Mouse (Mus musculus) intestine, postnatal 0 days (tissue): ENCODE data around the gene Ppp1r36. TPM values are rescaled to one million over a fixed set of nuclear protein-coding genes. Genes with fewer than 3 reads are reported as not detected.

Experiments used
- ATAC-seq: fragments of 200-750 bp; cut with Nextera tagmentation; 2 replicates; pipeline ENCODE4 v1.8.0; 2017; ENCODE audit warnings: mild to moderate bottlenecking, moderate TSS enrichment, moderate library complexity
- H3K27ac ChIP-seq: fragments of 300-500 bp; sonication (generic); 2 replicates; pipeline ENCODE4 v1.5.1; 2014; ENCODE audit warnings: mild to moderate bottlenecking, low read depth, low read length, moderate library complexity
- H3K27me3 ChIP-seq: fragments of 300-500 bp; sonication (generic); replicated peaks from 2 replicates; pipeline ENCODE4 v1.6.1; 2014; ENCODE audit warnings: low read length, mixed read lengths; ENCODE audit not compliant: control insufficient read depth, insufficient read depth
- H3K36me3 ChIP-seq: fragments of 300-500 bp; sonication (generic); 2 replicates; pipeline ENCODE4 v1.6.1; 2014; ENCODE audit warnings: mild to moderate bottlenecking, moderate library complexity; ENCODE audit not compliant: control insufficient read depth, insufficient read depth
- H3K4me1 ChIP-seq: fragments of 300-500 bp; sonication (generic); replicated peaks from 2 replicates; pipeline ENCODE4 v1.6.1; 2014; ENCODE audit warnings: antibody characterized with exemption, low read length, mixed read lengths; ENCODE audit not compliant: control insufficient read depth, insufficient read depth
- H3K4me2 ChIP-seq: fragments of 300-500 bp; sonication (generic); replicated peaks from 2 replicates; pipeline ENCODE4 v1.6.1; 2014; ENCODE audit warnings: low read depth, mild to moderate bottlenecking, moderate library complexity
- H3K4me3 ChIP-seq: fragments of 300-500 bp; sonication (generic); 2 replicates; pipeline ENCODE4 v1.5.1; 2014; ENCODE audit warnings: low read depth, low read length
- H3K9ac ChIP-seq: fragments of 300-500 bp; sonication (generic); 2 replicates; pipeline ENCODE4 v1.6.1; 2014; ENCODE audit warnings: mild to moderate bottlenecking, low read depth, low read length
- H3K9me3 ChIP-seq: fragments of 300-500 bp; sonication (generic); 2 replicates; pipeline ENCODE4 v1.6.1; 2016; ENCODE audit warnings: mixed run types; ENCODE audit not compliant: control insufficient read depth
- CTCF ChIP-seq: sonication (generic); IDR thresholded peaks from 2 replicates; pipeline ENCODE4 v1.5.1; 2016; ENCODE audit warnings: low read depth, mild to moderate bottlenecking, control low read depth, antibody characterized with exemption, moderate library complexity
- WGBS: fragments of 180-500 bp; shearing (Covaris S2); extraction: QIAGEN DNeasy Blood & Tissue Kit; methylation state at CpG from one replicate; pipeline ENCODE4 v1.1.7; 2014; 5-methylcytosine and 5-hydroxymethylcytosine counted together
- polyA plus RNA-seq: library from polyadenylated mRNA; unstranded; fragments of >200 nt; fragmentation: Nextera tagmentation; extraction: Ambion mirVana; gene quantifications from 2 replicates; pipeline ENCODE4 v1.2.1, GENCODE M21; 2015

Gene Ppp1r36
- polyA plus RNA-seq, 1 experiment from 2014 or later: 1.1 TPM

- peaks cover 26% of the 10 kb centered on the region for H3K27me3 ChIP-seq
- no peak overlapping the region for H3K27ac ChIP-seq
- H3K4me1 ChIP-seq: no peaks in the 10 kb centered on the region; the same call in 1 of the 2 replicates
- 9% methylated on average over 20 of the region's 20 CpGs for WGBS
- no peak for ATAC-seq
- peak overlapping the region; percentile 83 for H3K4me3 ChIP-seq
- no peaks in the 10 kb centered on the region for H3K9me3 ChIP-seq
- no peak for TF ChIP-seq CTCF
- H3K9ac ChIP-seq: 0 out of 2 replicates have a peak overlapping the region, but pooled peaks have one; percentile 18
- H3K4me2 ChIP-seq: peak overlapping the region; percentile 76
- H3K36me3 ChIP-seq: no peaks in the 10 kb centered on the region
These were observed 12.5 kb upstream of the Ppp1r36 start for GRCm38 (mm10) chr12:76404836-76405182.

GRCm38 (mm10) chr12:76405183-76405970 is 12.0 kb upstream of the Ppp1r36 start:
- Histone ChIP-seq H3K4me2 (peak overlapping the region; percentile 76), H3K36me3 (no peaks in the 10 kb centered on the region), H3K4me3 (peak overlapping the region; percentile 83), H3K9me3 (no peaks in the 10 kb centered on the region), H3K27me3 (peaks cover 26% of the 10 kb centered on the region), H3K27ac (no peak overlapping the region), H3K9ac (0 out of 2 replicates have a peak overlapping the region, but pooled peaks have one; percentile 18), H3K4me1 (no peaks in the 10 kb centered on the region; the same call in 1 of the 2 replicates)
- no peak for ATAC-seq
- 5% methylated on average over 64 of the region's 64 CpGs for WGBS
- TF ChIP-seq CTCF: 0 out of 2 replicates have a peak, but pooled peaks have one; percentile 15

- Histone ChIP-seq H3K4me2 (peak overlapping the region; percentile 76), H3K9me3 (no peaks in the 10 kb centered on the region), H3K27me3 (peaks cover 26% of the 10 kb centered on the region), H3K9ac (no peak overlapping the region), H3K27ac (no peak overlapping the region), H3K36me3 (no peaks in the 10 kb centered on the region), H3K4me1 (no peaks in the 10 kb centered on the region; the same call in 1 of the 2 replicates), H3K4me3 (peak overlapping the region; percentile 83)
- TF ChIP-seq CTCF: no peak
- ATAC-seq: no peak
- WGBS: 5% methylated on average over 23 of the region's 23 CpGs
These were observed 11.4 kb upstream of the Ppp1r36 start for GRCm38 (mm10) chr12:76405971-76406370.

- H3K27ac ChIP-seq: no peak overlapping the region
- 60% methylated on average over 1 of the region's 1 CpGs for WGBS
- no peak overlapping the region for H3K9ac ChIP-seq
- H3K4me3 ChIP-seq: no peak overlapping the region; the same call in 1 of the 2 replicates
- H3K27me3 ChIP-seq: peaks cover 26% of the 10 kb centered on the region
- ATAC-seq: no peak
- no peaks in the 10 kb centered on the region for H3K9me3 ChIP-seq
- no peak for TF ChIP-seq CTCF
- H3K4me2 ChIP-seq: no peak overlapping the region
- no peaks in the 10 kb centered on the region; the same call in 1 of the 2 replicates for H3K4me1 ChIP-seq
- H3K36me3 ChIP-seq: no peaks in the 10 kb centered on the region
These were observed 10.2 kb upstream of the Ppp1r36 start for GRCm38 (mm10) chr12:76407184-76407583.

- Histone ChIP-seq H3K36me3 (no peaks in the 10 kb centered on the region), H3K4me2 (no peak overlapping the region), H3K9ac (no peak overlapping the region), H3K4me3 (no peak overlapping the region), H3K27me3 (peaks cover 26% of the 10 kb centered on the region), H3K4me1 (no peaks in the 10 kb centered on the region; the same call in 1 of the 2 replicates), H3K9me3 (no peaks in the 10 kb centered on the region), H3K27ac (no peak overlapping the region)
- ATAC-seq: no peak
- WGBS: 59% methylated on average over 4 of the region's 4 CpGs
- TF ChIP-seq CTCF: no peak
These were observed 8.2 kb upstream of the Ppp1r36 start for GRCm38 (mm10) chr12:76409166-76409565.

GRCm38 (mm10) chr12:76415383-76416010 is 1.8 kb upstream of the Ppp1r36 start:
- Histone ChIP-seq H3K9me3 (no peaks in the 10 kb centered on the region), H3K9ac (no peak overlapping the region), H3K27me3 (no peaks in the 10 kb centered on the region), H3K4me2 (no peak overlapping the region), H3K27ac (no peak overlapping the region), H3K36me3 (no peaks in the 10 kb centered on the region), H3K4me3 (no peak overlapping the region), H3K4me1 (no peaks in the 10 kb centered on the region)
- TF ChIP-seq CTCF: no peak
- 63% methylated on average over 11 of the region's 12 CpGs for WGBS
- ATAC-seq: no peak
